Mouse (Mus musculus) liver, embryonic 16.5 days (tissue): ENCODE measurements around the gene AI854703. TPM values are rescaled to one million over a fixed set of nuclear protein-coding genes. Genes with fewer than 3 reads are reported as not detected.

ENCODE experiments used
- ATAC-seq: fragments of 200-750 bp; cut with Nextera tagmentation; 2 replicates; pipeline ENCODE4 v1.8.0; 2017; ENCODE audit warnings: low read depth, mild to moderate bottlenecking, moderate number of reproducible peaks, moderate library complexity
- H3K27ac ChIP-seq: fragments of 300-500 bp; sonication (generic); 2 replicates; pipeline ENCODE4 v1.5.1; 2014; ENCODE audit warnings: mild to moderate bottlenecking, low read length
- H3K27me3 ChIP-seq: fragments of 300-500 bp; sonication (generic); 2 replicates; pipeline ENCODE4 v1.6.1; 2014; ENCODE audit warnings: low read depth, low read length, mixed read lengths; ENCODE audit not compliant: control insufficient read depth, insufficient read depth
- H3K36me3 ChIP-seq: fragments of 300-500 bp; sonication (generic); 2 replicates; pipeline ENCODE4 v1.6.1; 2014; ENCODE audit warnings: mild to moderate bottlenecking; ENCODE audit not compliant: control insufficient read depth, insufficient read depth
- H3K4me1 ChIP-seq: fragments of 300-500 bp; sonication (generic); 2 replicates; pipeline ENCODE4 v1.6.1; 2014; ENCODE audit warnings: low read depth, low read length, mixed read lengths; ENCODE audit not compliant: control insufficient read depth
- H3K4me2 ChIP-seq: fragments of 300-500 bp; sonication (generic); 2 replicates; pipeline ENCODE4 v1.6.1; 2014; ENCODE audit warnings: low read depth, low read length, mixed read lengths
- H3K4me3 ChIP-seq: fragments of 300-500 bp; sonication (generic); 2 replicates; pipeline ENCODE4 v1.5.1; 2014; ENCODE audit warnings: low read depth, mild to moderate bottlenecking, low read length
- H3K9ac ChIP-seq: fragments of 300-500 bp; sonication (generic); 2 replicates; pipeline ENCODE4 v1.6.1; 2014; ENCODE audit warnings: low read depth, low read length
- H3K9me3 ChIP-seq: fragments of 300-500 bp; sonication (generic); replicated peaks from 2 replicates; pipeline ENCODE4 v1.6.1; 2016; ENCODE audit warnings: low read length; ENCODE audit not compliant: control insufficient read depth
- WGBS: fragments of 180-500 bp; shearing (Covaris S2); extraction: QIAGEN DNeasy Blood & Tissue Kit; methylation state at CpG from one replicate; pipeline ENCODE4 v1.1.7; 2014; ENCODE audit not compliant: insufficient replicate concordance; 5-methylcytosine and 5-hydroxymethylcytosine counted together
- polyA plus RNA-seq: library from polyadenylated mRNA; unstranded; fragments of >200 nt; fragmentation: Nextera tagmentation; extraction: Ambion mirVana; gene quantifications from 2 replicates; pipeline ENCODE4 v1.2.1, GENCODE M21; 2015

AI854703 gene
- polyA plus RNA-seq, 1 experiment from 2014 or later: 0.13 TPM

DNA sequence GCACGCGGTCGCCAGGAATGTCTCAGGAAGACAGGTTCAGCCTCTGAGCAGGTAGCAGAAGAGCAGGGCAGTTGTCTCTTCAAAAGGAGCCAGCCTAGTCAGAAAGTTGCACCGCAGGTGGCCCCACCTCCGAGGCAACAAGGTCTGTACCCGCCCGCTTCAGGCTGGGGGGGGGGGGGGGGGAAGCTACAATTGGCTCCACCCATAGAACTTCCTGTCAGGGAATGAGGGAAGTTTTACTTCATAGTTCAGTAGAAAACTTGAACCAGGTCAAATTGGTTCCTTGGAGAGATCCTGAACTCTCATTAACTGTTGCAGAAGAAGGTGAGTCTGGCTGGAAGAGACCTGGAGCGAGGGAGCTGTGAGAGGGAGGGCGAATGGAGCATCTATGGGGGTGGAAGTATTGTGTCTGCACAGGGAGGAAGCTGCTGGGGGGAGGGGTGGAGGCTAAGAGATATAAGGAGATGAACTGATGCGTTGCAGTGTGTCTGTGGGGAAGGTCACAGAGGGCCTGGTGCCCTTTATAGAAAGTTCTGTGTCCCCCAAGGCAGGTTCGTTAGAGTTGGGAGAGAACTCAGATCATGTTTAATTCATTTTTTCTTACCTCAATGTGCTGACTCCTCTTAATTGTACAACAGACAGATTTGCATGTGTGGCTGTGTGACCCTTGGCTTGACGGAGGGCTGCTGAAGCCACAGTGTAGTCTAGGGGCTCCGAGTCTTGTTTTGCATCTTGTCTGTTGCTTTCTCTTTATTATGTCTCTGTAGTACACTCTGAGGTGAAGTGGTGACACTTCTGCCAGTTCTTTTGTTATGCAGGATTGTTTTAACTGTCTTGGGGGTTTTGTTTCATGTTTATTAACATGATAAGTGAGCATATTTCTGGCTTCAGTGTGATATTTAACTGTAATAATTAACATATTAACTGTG is 49.6 kb downstream of the AI854703 start, which contains the start of gene Gimap9:
Gene Gimap9 (plus strand): TSS at position 199 of the 929 bp plus-strand sequence.
- peaks cover 12% of the 10 kb centered on the region for H3K4me1 ChIP-seq
- no peaks in the 10 kb centered on the region for H3K27me3 ChIP-seq
- 4% methylated on average over 12 of the region's 13 CpGs for WGBS
- H3K27ac ChIP-seq: peak within 1 kb of the TSS; percentile 74
- peak within 1 kb of the TSS; percentile 51 for H3K9ac ChIP-seq
- peak; percentile 74 for ATAC-seq
- no peaks in the 10 kb centered on the region for H3K9me3 ChIP-seq
- peak within 1 kb of the TSS; percentile 62 for H3K4me3 ChIP-seq
- H3K4me2 ChIP-seq: peak within 1 kb of the TSS; percentile 61
- H3K36me3 ChIP-seq: no peaks in the 10 kb centered on the region

DNA sequence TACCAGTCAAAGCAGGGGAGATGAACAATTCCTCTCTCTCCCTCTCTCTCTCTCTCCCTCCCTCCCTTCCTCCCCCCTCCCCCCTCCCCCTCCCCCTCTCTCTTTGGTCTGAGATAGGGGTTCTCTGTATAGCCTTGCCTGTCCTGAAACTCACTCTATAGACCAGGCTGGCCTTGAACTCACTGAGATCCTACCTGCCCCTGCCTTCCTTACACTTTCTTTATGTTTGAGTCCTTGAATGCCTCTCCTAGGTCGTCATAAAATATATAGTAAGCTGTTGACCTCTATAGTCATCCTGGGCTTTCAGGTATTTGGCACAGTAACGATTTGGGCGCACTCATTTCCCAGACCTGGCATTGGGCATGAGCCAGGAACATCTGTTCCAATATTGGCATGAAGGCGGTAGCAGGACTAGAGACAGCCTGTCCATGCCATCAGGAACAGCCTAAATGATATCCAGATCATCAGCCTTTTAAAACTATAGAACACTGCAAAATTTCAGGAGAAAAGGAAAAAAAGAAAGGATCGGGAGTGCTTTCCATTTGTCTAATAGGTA is 50.4 kb downstream of the AI854703 start:
- H3K4me2 ChIP-seq: peak overlapping the region; percentile 61
- H3K9me3 ChIP-seq: no peaks in the 10 kb centered on the region
- no peaks in the 10 kb centered on the region for H3K27me3 ChIP-seq
- H3K4me1 ChIP-seq: peaks cover 12% of the 10 kb centered on the region
- no peak overlapping the region for H3K9ac ChIP-seq
- no peaks in the 10 kb centered on the region for H3K36me3 ChIP-seq
- 64% methylated on average over 5 of the region's 5 CpGs for WGBS
- H3K4me3 ChIP-seq: peak overlapping the region; percentile 62
- no peak overlapping the region for H3K27ac ChIP-seq
- ATAC-seq: no peak

DNA sequence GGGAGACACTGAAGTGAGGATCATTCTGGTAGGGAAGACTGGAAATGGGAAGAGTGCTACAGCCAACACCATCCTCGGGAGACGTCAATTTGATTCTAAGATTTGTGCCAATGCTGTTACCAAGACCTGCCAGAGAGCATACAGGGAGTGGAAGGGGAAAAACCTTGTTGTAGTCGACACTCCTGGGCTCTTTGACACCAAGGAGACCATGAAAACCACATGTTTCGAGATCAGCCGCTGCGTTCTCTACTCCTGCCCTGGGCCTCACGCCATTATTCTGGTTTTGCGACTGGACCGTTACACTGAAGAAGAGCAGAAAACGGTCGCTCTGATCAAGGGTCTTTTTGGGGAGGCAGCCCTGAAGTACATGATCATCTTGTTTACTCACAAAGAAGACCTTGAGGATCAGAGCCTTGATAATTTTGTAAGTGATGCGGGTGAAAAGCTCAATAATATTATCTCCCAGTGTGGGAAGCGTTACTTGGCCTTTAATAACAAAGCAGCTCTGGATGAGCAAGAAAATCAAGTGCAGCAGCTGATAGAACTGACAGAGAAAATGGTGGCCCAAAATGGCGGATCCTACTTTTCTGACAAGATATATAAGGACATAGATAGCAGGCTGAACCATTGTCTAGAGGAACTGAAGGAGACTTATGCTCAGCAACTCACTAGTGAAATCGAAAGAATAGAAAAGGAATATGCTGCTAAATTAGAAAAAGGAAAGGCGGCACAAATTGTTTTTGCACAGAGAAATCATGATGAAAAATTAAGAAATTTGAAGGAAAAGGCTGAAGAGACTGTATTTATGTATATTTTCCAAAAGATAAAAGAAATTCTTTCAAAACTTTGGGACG is 51.2 kb downstream of the AI854703 start:
- ATAC-seq: no peak
- 73% methylated on average over 17 of the region's 17 CpGs for WGBS
- no peaks in the 10 kb centered on the region for H3K27me3 ChIP-seq
- peaks cover 12% of the 10 kb centered on the region for H3K4me1 ChIP-seq
- H3K9ac ChIP-seq: no peak overlapping the region
- no peaks in the 10 kb centered on the region for H3K9me3 ChIP-seq
- no peak overlapping the region for H3K4me3 ChIP-seq
- H3K27ac ChIP-seq: no peak overlapping the region
- no peak overlapping the region for H3K4me2 ChIP-seq
- no peaks in the 10 kb centered on the region for H3K36me3 ChIP-seq

DNA sequence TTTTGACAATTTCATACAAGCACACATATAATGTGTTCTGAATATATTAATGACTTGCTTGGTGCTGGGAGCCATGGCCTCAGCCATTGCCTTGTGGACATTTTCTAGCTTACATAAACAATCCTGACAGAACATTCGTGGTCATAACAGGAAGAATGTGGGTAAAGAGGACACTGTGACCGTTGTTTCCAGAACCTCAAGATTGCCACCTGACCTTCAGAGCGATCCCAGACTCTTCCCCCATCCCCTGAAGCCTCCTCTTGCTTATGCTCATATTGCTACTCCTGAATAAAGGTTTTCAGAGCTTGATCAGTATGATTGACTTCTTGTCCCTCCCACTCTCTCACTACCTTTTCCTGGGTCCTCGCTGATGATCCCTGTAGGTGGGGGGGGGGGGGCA is 51.8 kb downstream of the AI854703 start:
- no peak overlapping the region for H3K27ac ChIP-seq
- no peak for ATAC-seq
- H3K4me1 ChIP-seq: peaks cover 12% of the 10 kb centered on the region
- no peaks in the 10 kb centered on the region for H3K36me3 ChIP-seq
- WGBS: 27% methylated on average over 4 of the region's 4 CpGs
- H3K4me3 ChIP-seq: no peak overlapping the region
- no peak overlapping the region for H3K4me2 ChIP-seq
- no peaks in the 10 kb centered on the region for H3K27me3 ChIP-seq
- no peaks in the 10 kb centered on the region for H3K9me3 ChIP-seq
- H3K9ac ChIP-seq: no peak overlapping the region

DNA sequence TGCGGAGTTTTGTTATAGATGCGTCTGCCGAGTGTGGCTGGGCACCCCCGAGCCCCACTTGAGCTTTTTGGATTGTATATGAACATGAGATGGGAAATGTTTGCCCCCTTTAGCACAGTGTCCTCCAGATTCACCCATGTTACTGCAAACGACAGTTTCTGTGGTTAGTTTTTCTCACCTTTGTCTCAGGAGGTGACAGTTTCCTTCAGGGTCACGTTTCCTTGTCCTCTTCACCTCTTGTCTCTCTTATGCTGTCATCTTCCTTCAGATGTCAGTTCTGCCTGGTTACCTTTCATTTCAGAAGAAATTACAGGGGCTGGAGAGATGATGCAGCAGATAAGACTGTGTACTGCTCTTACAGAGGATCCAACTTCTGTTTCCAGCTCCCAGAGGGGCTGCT is 53.1 kb downstream of the AI854703 start:
- Histone ChIP-seq H3K4me3 (no peak overlapping the region), H3K4me1 (peaks cover 12% of the 10 kb centered on the region), H3K4me2 (no peak overlapping the region), H3K27me3 (no peaks in the 10 kb centered on the region), H3K36me3 (no peaks in the 10 kb centered on the region), H3K9ac (no peak overlapping the region), H3K9me3 (no peaks in the 10 kb centered on the region), H3K27ac (no peak overlapping the region)
- ATAC-seq: no peak
- 56% methylated on average over 6 of the region's 6 CpGs for WGBS

DNA sequence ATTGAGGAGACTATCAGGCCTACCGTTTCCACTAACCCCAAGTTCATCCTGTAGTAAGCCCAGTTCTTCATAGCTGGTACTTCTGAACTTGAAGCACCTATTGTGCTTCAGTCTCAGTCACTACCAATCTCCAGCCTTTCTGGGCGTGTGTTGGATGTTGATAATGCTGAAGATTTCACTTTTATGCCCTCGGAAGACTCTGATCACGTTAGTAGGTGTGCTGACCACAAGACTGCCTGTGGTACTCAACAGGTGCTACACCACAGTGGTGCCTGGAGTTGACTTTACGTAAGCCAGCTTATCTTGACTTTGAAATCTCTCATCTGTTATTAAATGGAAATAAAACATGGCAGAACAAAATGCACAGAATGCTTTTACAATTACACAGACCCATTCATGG is 53.9 kb downstream of the AI854703 start:
- no peak for ATAC-seq
- H3K4me3 ChIP-seq: no peak overlapping the region
- 54% methylated on average over 5 of the region's 5 CpGs for WGBS
- no peaks in the 10 kb centered on the region for H3K36me3 ChIP-seq
- H3K4me1 ChIP-seq: peaks cover 6% of the 10 kb centered on the region
- H3K4me2 ChIP-seq: no peak overlapping the region
- no peak overlapping the region for H3K9ac ChIP-seq
- no peak overlapping the region for H3K27ac ChIP-seq
- H3K27me3 ChIP-seq: no peaks in the 10 kb centered on the region
- no peaks in the 10 kb centered on the region for H3K9me3 ChIP-seq

DNA sequence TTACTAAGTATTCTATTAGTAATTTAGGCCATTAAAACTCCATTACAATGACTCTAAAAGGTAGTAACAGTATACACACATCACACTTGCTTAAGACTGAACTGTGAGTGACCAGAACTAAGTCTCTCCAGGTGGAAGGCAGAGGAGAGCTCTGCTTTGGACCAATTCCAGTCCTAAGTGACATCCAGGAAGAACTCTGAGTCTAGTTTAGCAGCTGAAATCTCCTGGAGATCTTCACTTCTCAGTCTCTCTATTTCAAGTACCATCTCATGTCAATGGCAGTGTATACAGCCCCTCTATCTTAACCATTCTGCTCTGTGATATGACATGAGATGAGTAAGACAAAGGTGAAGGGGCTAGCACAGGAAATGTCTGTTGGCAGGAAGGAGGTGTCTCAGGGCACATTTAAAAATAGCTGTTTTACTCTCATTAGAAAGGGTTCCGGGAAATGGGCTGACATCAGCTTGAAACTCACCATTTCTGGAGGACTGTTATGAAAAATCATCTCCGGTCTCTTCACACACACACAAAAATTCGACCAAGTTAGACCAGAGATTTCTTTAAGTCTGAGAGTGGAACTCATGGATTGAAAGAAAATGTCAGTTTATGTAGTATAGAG is 55.0 kb downstream of the AI854703 start:
- Histone ChIP-seq H3K4me1 (no peaks in the 10 kb centered on the region; the same call in 1 of the 2 replicates), H3K36me3 (no peaks in the 10 kb centered on the region), H3K27me3 (no peaks in the 10 kb centered on the region), H3K4me2 (no peak overlapping the region), H3K9me3 (no peaks in the 10 kb centered on the region), H3K27ac (peak overlapping the region; percentile 7; the same call in 1 of the 2 replicates), H3K4me3 (no peak overlapping the region), H3K9ac (no peak overlapping the region)
- 25% methylated on average over 3 of the region's 3 CpGs for WGBS
- ATAC-seq: no peak

DNA sequence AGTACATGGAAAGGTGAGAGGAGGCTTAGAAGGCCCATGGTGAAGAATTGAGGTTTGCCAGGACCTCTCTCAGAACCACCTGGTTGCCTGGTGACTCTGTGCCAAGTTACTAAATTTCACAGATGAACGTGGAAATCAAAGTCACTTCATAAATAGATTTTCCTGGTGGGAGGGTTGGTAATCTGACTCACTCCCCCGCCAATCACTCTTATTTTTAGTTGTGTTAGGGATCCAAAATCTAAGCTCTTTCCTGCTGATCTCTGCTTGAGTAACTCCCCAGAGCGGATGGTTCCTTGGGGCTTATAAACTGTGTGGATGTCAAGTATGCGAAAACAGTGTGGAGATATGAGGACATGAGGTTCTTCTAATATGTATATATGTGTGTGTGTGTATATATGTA is 55.7 kb downstream of the AI854703 start:
- H3K27me3 ChIP-seq: no peaks in the 10 kb centered on the region
- H3K4me2 ChIP-seq: no peak overlapping the region
- no peaks in the 10 kb centered on the region for H3K9me3 ChIP-seq
- no peaks in the 10 kb centered on the region for H3K36me3 ChIP-seq
- ATAC-seq: no peak
- no peak overlapping the region for H3K4me3 ChIP-seq
- H3K27ac ChIP-seq: no peak overlapping the region
- H3K4me1 ChIP-seq: no peaks in the 10 kb centered on the region
- WGBS: 55% methylated on average over 4 of the region's 4 CpGs
- no peak overlapping the region for H3K9ac ChIP-seq
